Mouse (Mus musculus) cerebellum, adult (tissue): ENCODE data around the gene Gemin4.

ENCODE experiments used
- ATAC-seq: cut with Nextera tagmentation; 2 replicates; pipeline ENCODE4 v1.9.2; 2017; ENCODE audit warnings: mild to moderate bottlenecking, moderate library complexity, mixed read lengths; ENCODE audit not compliant: insufficient number of reproducible peaks, low FRiP score, low TSS enrichment

Gemin4 gene

DNA sequence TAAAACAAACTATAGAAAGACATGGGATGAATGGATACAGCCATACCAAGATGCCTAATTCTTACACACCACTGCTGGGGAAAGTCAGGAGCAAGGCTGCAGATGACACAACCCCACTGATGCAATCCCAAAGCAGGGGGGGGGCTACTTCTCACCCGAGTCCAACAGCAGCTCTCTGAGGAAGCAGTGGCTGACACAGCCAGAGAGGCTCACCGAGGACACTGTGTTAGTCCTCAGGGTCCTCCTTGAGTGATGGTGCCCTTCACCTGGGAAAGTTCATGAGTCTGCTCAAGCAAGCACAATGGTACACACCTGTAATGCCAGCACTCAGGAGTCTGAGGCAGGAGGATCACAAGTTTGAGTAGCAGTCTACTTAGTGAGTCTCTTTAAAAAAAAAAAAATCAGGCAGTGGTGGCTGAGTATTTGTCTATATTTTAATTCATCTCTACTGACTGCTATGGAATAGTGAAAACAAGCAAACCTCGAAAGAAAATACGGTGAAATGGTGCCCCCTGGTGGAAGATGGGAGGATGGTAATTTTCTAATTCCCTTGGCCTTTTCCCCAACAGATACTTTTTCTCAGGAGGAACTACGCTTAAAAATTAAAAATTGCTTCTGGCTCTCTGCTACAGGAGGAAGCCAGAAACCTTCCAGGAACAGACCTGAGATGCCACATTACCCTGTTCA lies 50.2 kb downstream of the Gemin4 start:
- no peak for ATAC-seq

DNA sequence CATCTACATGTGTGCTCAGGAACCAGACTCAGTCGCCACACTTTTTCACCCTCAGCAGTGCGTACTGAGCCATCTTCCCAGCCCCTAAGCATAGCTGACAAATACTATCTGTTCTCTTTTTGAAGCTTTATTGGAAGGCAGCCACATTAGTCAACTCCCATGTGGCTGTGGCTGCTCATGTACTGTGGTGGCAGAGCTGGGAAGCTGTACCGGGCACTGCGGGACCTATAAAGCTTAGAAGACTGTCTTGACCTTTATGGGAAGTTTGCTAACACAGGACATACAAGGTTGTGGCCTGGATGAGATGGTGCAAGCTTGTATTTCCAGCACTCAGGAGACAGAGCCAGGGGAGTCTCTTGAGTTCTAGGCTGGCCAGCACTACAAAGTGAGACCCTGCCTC lies 50.8 kb downstream of the Gemin4 start:
- no peak for ATAC-seq
